Mouse (Mus musculus): ENCODE measurements around the gene Tpgs1.
A peak's percentile ranks its signal among the peaks of the same experiment; 100 is the strongest.

The Tpgs1 gene

DNA sequence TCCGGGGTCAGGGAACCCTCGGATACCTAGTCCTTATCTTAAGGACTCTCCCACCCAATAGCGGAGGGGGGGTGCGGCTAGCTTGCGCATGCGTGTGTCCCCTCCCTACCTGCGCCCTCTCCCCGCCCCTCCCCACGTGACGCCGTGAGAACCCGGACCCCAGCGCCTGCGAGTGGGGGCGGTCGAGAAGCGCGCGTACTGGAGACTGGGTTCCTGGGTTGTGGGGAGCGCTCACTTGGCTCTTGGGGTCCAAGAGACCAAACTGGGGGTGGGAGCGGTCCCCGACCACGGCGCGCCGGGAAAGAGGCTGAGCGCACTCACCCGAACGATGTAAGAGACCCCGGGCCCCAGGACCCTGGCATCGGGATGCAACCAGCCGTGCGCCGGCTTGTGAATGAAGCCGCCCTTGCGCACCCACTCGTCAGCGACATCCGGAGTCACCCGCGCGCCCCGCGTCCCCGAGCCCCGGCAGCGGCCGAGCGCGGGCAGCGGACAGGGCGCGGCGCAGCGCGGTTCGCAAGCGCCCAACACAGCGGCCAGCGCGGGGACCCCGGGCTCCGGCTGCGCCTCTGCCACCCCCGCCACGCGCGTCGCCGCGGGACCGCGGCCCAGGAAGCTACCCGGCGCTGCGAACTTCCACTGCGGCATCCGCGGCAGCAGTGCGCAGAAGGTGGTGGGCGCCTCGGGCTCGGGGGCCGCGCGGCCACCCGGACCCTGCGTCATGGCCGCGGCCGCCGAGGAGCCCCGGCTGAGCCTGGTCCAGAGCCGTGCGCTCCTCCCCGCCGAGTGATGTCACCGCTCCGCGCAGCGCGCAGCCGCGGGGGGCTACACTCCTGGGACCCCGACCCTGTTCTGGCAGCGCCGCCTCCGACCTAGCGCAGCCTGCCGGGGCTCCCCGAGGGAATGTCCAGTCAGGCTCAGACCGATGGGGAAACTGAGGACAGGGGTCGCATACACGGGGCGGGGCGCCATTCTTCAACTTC lies 31.8 kb upstream of the Tpgs1 start, which contains the start of gene Shc2:
TSS of gene Shc2 (minus strand) at position 791 of the 983 bp plus-strand sequence.
- Histone ChIP-seq H3K4me3 (replicated peaks; ENCODE audit: low read length) (peak within 1 kb of the TSS; percentile 91), H3K36me3 (ENCODE audit: insufficient read depth, low read length) (no peaks in the 10 kb centered on the region), H3K9me3 (ENCODE audit: low read length) (no peaks in the 10 kb centered on the region), H3K27me3 (ENCODE audit: insufficient read depth, low read length) (peaks cover 28% of the 10 kb centered on the region), H3K4me1 (replicated peaks; ENCODE audit: low read depth, low read length) (peaks cover 47% of the 10 kb centered on the region)
- TF ChIP-seq CTCF (conservative IDR thresholded peaks at IDR 0.05; ENCODE audit: low read length) (no peak), POU5F1 (IDR thresholded peaks at IDR 0.05; ENCODE audit: borderline replicate concordance, low read length) (no peak), NANOG (IDR thresholded peaks at IDR 0.05; ENCODE audit: borderline replicate concordance, low read length) (no peak)

- Histone ChIP-seq H3K4me1 (replicated peaks; ENCODE audit: low read depth, low read length) (peaks cover 55% of the 10 kb centered on the region), H3K4me3 (replicated peaks; ENCODE audit: low read length) (peak overlapping the region; percentile 91), H3K27me3 (ENCODE audit: insufficient read depth, low read length) (peaks cover 28% of the 10 kb centered on the region), H3K36me3 (ENCODE audit: insufficient read depth, low read length) (no peaks in the 10 kb centered on the region), H3K9me3 (ENCODE audit: low read length) (no peaks in the 10 kb centered on the region)
- TF ChIP-seq NANOG (IDR thresholded peaks at IDR 0.05; ENCODE audit: borderline replicate concordance, low read length), result no peak
- TF ChIP-seq POU5F1 (IDR thresholded peaks at IDR 0.05; ENCODE audit: borderline replicate concordance, low read length), result no peak
- no peak for TF ChIP-seq CTCF (conservative IDR thresholded peaks at IDR 0.05; ENCODE audit: low read length)
These were observed 30.5 kb upstream of the Tpgs1 start for GRCm38 (mm10) chr10:79638486-79639204.

- Histone ChIP-seq H3K27me3 (ENCODE audit: insufficient read depth, low read length) (no peaks in the 10 kb centered on the region; the same call in 1 of the 2 replicates), H3K36me3 (ENCODE audit: insufficient read depth, low read length) (no peaks in the 10 kb centered on the region), H3K9me3 (ENCODE audit: low read length) (no peaks in the 10 kb centered on the region), H3K4me1 (replicated peaks; ENCODE audit: low read depth, low read length) (peaks cover 32% of the 10 kb centered on the region), H3K4me3 (replicated peaks; ENCODE audit: low read length) (no peak within 1 kb of the TSS)
- TF ChIP-seq POU5F1 (IDR thresholded peaks at IDR 0.05; ENCODE audit: borderline replicate concordance, low read length) (no peak), NANOG (IDR thresholded peaks at IDR 0.05; ENCODE audit: borderline replicate concordance, low read length) (no peak), CTCF (conservative IDR thresholded peaks at IDR 0.05; ENCODE audit: low read length) (no peak)
These were observed 23.5 kb upstream of the Tpgs1 start, which contains the start of gene Odf3l2 for GRCm38 (mm10) chr10:79645711-79646110. Odf3l2 (minus strand) TSS chr10:79645738.

GRCm38 (mm10) chr10:79649070-79649751 lies 20.0 kb upstream of the Tpgs1 start:
- H3K36me3 ChIP-seq (ENCODE audit: insufficient read depth, low read length), result no peaks in the 10 kb centered on the region
- TF ChIP-seq NANOG (IDR thresholded peaks at IDR 0.05; ENCODE audit: borderline replicate concordance, low read length), result no peak
- peak; percentile 98 for TF ChIP-seq CTCF (conservative IDR thresholded peaks at IDR 0.05; ENCODE audit: low read length)
- no peak for TF ChIP-seq POU5F1 (IDR thresholded peaks at IDR 0.05; ENCODE audit: borderline replicate concordance, low read length)
- peaks cover 14% of the 10 kb centered on the region for H3K4me1 ChIP-seq (replicated peaks; ENCODE audit: low read depth, low read length)
- no peak overlapping the region for H3K4me3 ChIP-seq (replicated peaks; ENCODE audit: low read length)
- peaks cover 17% of the 10 kb centered on the region for H3K27me3 ChIP-seq (ENCODE audit: insufficient read depth, low read length)
- H3K9me3 ChIP-seq (ENCODE audit: low read length), result no peaks in the 10 kb centered on the region

GRCm38 (mm10) chr10:79652789-79653188 lies 16.4 kb upstream of the Tpgs1 start:
- Histone ChIP-seq H3K27me3 (ENCODE audit: insufficient read depth, low read length) (peaks cover 32% of the 10 kb centered on the region), H3K4me3 (replicated peaks; ENCODE audit: low read length) (no peak overlapping the region), H3K36me3 (ENCODE audit: insufficient read depth, low read length) (no peaks in the 10 kb centered on the region), H3K4me1 (replicated peaks; ENCODE audit: low read depth, low read length) (no peaks in the 10 kb centered on the region), H3K9me3 (ENCODE audit: low read length) (no peaks in the 10 kb centered on the region)
- TF ChIP-seq CTCF (conservative IDR thresholded peaks at IDR 0.05; ENCODE audit: low read length), result no peak
- TF ChIP-seq POU5F1 (IDR thresholded peaks at IDR 0.05; ENCODE audit: borderline replicate concordance, low read length), result no peak
- no peak for TF ChIP-seq NANOG (IDR thresholded peaks at IDR 0.05; ENCODE audit: borderline replicate concordance, low read length)

- H3K4me3 ChIP-seq (replicated peaks; ENCODE audit: low read length), result no peak overlapping the region
- no peaks in the 10 kb centered on the region for H3K36me3 ChIP-seq (ENCODE audit: insufficient read depth, low read length)
- TF ChIP-seq CTCF (conservative IDR thresholded peaks at IDR 0.05; ENCODE audit: low read length) (no peak), POU5F1 (IDR thresholded peaks at IDR 0.05; ENCODE audit: borderline replicate concordance, low read length) (no peak), NANOG (IDR thresholded peaks at IDR 0.05; ENCODE audit: borderline replicate concordance, low read length) (no peak)
- no peaks in the 10 kb centered on the region for H3K9me3 ChIP-seq (ENCODE audit: low read length)
- peaks cover 3% of the 10 kb centered on the region for H3K4me1 ChIP-seq (replicated peaks; ENCODE audit: low read depth, low read length)
- H3K27me3 ChIP-seq (ENCODE audit: insufficient read depth, low read length), result peaks cover 32% of the 10 kb centered on the region
These were observed 14.2 kb upstream of the Tpgs1 start for GRCm38 (mm10) chr10:79654946-79655395.

DNA sequence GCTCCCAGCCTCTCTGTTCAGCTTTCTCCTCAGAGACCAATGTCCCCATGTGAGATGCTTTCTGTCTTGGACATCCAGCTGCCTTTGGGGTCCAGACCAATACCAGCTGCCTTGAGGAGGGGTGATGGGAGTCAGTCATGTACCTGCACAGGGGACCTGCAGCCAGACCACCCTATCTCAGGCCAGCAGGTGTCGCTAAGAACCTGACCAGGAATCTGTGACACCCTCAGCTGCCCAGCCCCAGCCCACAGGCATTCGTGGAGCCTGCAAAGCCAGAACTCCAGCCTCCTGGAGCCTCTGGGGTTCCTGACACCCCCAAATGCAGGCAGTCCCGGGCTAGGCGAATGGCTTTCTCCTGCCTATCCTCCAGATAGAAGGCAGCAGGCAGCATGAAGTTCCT lies 10.3 kb upstream of the Tpgs1 start:
- Histone ChIP-seq H3K9me3 (ENCODE audit: low read length) (no peaks in the 10 kb centered on the region), H3K4me1 (replicated peaks; ENCODE audit: low read depth, low read length) (peaks cover 40% of the 10 kb centered on the region), H3K27me3 (ENCODE audit: insufficient read depth, low read length) (peaks cover 16% of the 10 kb centered on the region; the same call in 1 of the 2 replicates), H3K4me3 (replicated peaks; ENCODE audit: low read length) (no peak overlapping the region), H3K36me3 (ENCODE audit: insufficient read depth, low read length) (no peaks in the 10 kb centered on the region)
- TF ChIP-seq CTCF (conservative IDR thresholded peaks at IDR 0.05; ENCODE audit: low read length), result peak; percentile 48
- no peak for TF ChIP-seq POU5F1 (IDR thresholded peaks at IDR 0.05; ENCODE audit: borderline replicate concordance, low read length)
